Mouse (Mus musculus) spleen, adult 2 months (tissue): ENCODE measurements at regions not wholly inside any gene's neighbourhood (a gene's known extent, or its start where the extent isn't known, plus 50 kb on each side); places are given as distances from the start of the nearest gene placed in this dataset.

Source experiments
- DNase-seq, 2 experiments: peaks; one replicate each; pipeline versions ENCODE4 v3.0.0 to v3.0.0-alpha.2; 2012 to 2021; ENCODE audit warnings: low spot score in 2 of 2, low read depth in 1 of 2
- H3K27ac ChIP-seq: fragments of 200-500 bp; 2 replicates; pipeline ENCODE4 v1.5.1; 2012; ENCODE audit warnings: low read length, inconsistent platforms; ENCODE audit not compliant: insufficient read depth
- H3K27me3 ChIP-seq: fragments of 200-500 bp; 2 replicates; pipeline ENCODE4 v1.6.1; 2012; ENCODE audit warnings: mild to moderate bottlenecking, moderate library complexity, low read length, inconsistent platforms; ENCODE audit not compliant: control insufficient read depth, insufficient read depth
- H3K36me3 ChIP-seq: fragments of 200-500 bp; 2 replicates; pipeline ENCODE4 v1.6.1; 2012; ENCODE audit warnings: mild to moderate bottlenecking, low read length, inconsistent platforms; ENCODE audit not compliant: control insufficient read depth, insufficient read depth
- H3K4me1 ChIP-seq: fragments of 200-500 bp; 2 replicates; pipeline ENCODE4 v1.6.1; 2011; ENCODE audit warnings: inconsistent platforms; ENCODE audit not compliant: control insufficient read depth, insufficient read depth, insufficient read length
- H3K4me3 ChIP-seq: fragments of 200-500 bp; 2 replicates; pipeline ENCODE4 v1.5.1; 2011; ENCODE audit warnings: mild to moderate bottlenecking, inconsistent platforms; ENCODE audit not compliant: insufficient read depth, insufficient read length; ENCODE audit errors: extremely low read depth
- CTCF ChIP-seq: fragments of 200-500 bp; IDR thresholded peaks from 2 replicates; pipeline ENCODE4 v1.5.1; 2011; ENCODE audit warnings: mild to moderate bottlenecking, inconsistent platforms; ENCODE audit not compliant: insufficient read depth, insufficient read length, insufficient replicate concordance; ENCODE audit errors: extremely low read depth
- POLR2A ChIP-seq: fragments of 200-500 bp; IDR thresholded peaks from 2 replicates; pipeline ENCODE4 v1.6.1; 2011; ENCODE audit warnings: low read depth, low read length, inconsistent platforms
- WGBS: fragments of 180-500 bp; shearing (Covaris S2); methylation state at CpG from one replicate; pipeline ENCODE4 v1.1.7; 2018; 5-methylcytosine and 5-hydroxymethylcytosine counted together

DNA sequence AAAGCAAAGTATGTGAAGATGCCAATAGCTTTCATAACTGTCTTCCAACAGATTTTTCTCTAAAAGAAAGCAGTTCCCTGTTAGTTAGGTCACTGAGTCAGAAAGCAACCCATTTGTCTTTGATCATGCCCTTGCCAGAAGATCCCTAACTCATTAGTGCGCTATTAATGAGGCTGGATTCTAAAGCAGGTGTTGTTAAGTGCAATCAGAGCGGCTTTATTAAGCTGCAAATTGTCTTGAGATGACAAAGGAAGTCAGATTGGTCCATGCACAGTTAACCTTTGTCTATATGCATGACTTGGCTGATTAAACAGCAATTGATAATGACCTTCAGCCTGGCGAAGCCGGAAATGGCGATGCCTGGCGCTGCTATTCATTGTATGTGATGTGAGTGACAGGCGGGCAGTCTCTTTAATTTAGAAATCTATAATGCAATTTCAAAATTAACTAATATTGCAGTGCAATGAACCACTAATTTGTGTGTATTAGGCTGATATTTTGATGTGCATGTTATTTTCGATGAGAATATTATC is 183.4 kb downstream of the Rnd3 start:
- H3K36me3 ChIP-seq = no peaks in the 10 kb centered on the region
- no peak for DNase-seq
- H3K4me1 ChIP-seq = no peaks in the 10 kb centered on the region
- H3K27ac ChIP-seq = no peak overlapping the region
- WGBS = 95% methylated on average over 8 of the region's 8 CpGs
- TF ChIP-seq POLR2A (no peak), CTCF (no peak)
- H3K27me3 ChIP-seq = no peaks in the 10 kb centered on the region
- no peak overlapping the region for H3K4me3 ChIP-seq

DNA sequence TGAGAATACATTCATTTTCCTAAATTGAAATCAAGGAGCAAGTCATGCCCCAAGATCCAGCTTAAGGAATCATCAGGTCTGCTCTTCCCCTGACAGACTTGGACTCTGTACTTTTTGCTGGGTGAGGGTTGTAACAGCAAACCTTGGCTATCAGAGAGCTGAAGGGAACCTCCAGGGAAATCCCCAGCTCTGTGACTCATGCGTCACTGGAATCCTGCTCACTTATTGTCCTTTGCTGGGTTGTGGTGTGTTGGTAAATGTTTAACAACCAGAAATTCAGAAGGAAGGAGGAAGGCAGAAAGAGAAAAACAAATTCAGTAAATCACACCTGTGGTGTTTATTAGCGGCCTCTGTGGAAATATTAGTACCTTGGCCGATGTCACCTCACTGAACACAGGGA is 184.8 kb downstream of the Rnd3 start:
- Histone ChIP-seq H3K36me3 (no peaks in the 10 kb centered on the region), H3K27me3 (no peaks in the 10 kb centered on the region), H3K4me1 (no peaks in the 10 kb centered on the region), H3K4me3 (no peak overlapping the region), H3K27ac (no peak overlapping the region)
- TF ChIP-seq POLR2A (no peak), CTCF (no peak)
- DNase-seq = no peak
- WGBS = 88% methylated on average over 3 of the region's 3 CpGs

DNA sequence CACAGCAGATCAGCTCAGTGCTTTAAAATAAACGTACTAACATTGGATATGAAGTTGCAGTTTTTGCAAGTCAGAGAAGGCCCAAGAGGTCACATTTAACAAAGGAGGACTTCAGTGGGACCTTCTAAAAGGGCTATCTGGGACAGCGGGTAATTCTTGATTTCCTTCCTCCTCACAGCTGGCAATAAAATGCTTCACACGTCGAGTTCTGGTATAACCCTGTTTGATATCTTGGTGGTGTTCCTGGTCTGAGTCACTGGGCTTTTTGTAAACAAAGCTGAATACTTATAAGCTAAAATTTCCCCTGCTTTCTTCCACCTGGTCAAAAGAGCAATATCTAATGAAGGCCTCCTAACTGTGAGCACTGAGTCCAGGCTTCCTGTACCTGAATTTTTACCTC is 187.9 kb downstream of the Rnd3 start:
- no peaks in the 10 kb centered on the region for H3K27me3 ChIP-seq
- no peak overlapping the region for H3K27ac ChIP-seq
- TF ChIP-seq POLR2A (no peak), CTCF (no peak)
- H3K36me3 ChIP-seq = no peaks in the 10 kb centered on the region
- WGBS = 43% methylated on average over 4 of the region's 4 CpGs
- no peak overlapping the region for H3K4me3 ChIP-seq
- DNase-seq = no peak
- no peaks in the 10 kb centered on the region for H3K4me1 ChIP-seq

DNA sequence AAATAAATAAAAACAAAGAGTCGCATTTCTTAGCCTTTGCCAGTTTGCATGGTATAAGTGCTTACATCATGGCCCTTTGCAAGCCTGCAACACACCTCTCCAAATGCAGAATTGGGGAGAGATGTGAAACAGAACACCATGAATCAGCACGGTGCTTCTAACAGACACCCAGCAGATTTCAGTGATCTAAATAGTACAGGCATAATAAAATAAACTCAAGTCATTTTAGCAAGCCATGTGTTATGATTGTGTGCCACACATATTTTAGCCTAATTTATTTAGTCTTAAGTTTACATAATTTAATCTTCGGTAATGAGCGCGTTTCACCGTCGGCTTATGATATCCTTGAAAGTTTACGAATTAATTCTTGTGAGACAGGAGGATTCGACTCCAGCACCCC is 189.6 kb downstream of the Rnd3 start:
- Histone ChIP-seq H3K36me3 (no peaks in the 10 kb centered on the region), H3K4me1 (no peaks in the 10 kb centered on the region), H3K27me3 (no peaks in the 10 kb centered on the region), H3K27ac (no peak overlapping the region), H3K4me3 (no peak overlapping the region)
- WGBS = 94% methylated on average over 9 of the region's 9 CpGs
- no peak for DNase-seq
- TF ChIP-seq CTCF (no peak), POLR2A (no peak)

DNA sequence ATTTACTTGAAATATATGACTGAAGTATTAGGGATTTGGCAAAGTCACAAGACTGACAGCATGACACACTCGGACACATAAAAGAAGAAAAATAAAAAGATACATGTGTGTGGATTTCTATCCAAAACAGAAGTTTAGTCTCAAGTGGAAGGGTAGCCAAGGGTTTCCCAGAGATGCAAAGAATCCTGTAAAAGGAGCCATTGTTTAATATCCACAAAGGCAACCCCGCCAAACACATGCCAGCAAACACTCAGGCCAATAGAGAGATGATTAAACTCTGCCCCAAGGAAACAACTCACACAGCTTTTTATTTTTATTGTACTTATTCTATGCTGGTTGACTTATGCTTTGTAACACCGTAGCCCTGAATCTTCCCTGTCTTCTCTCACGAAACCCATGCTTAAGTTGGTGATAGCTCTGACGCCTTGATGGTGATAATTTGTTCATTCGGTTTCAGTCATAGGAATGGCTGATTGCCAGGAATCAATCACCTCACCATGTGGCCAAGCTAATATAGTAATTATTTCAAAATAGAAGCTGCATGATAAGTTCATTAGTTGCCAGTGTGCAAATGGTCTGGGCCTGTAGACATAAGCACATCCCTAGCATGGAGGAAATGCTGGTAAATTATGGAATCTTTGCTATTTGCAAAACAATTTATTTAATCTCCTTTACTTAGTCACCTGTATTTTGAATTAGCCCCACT is 194.4 kb downstream of the Rnd3 start:
- no peaks in the 10 kb centered on the region; the same call in 1 of the 2 replicates for H3K4me1 ChIP-seq
- DNase-seq = no peak
- H3K27ac ChIP-seq = no peak overlapping the region
- TF ChIP-seq CTCF = no peak
- TF ChIP-seq POLR2A = no peak
- WGBS = 90% methylated on average over 6 of the region's 6 CpGs
- no peaks in the 10 kb centered on the region for H3K27me3 ChIP-seq
- no peak overlapping the region for H3K4me3 ChIP-seq
- no peaks in the 10 kb centered on the region for H3K36me3 ChIP-seq

DNA sequence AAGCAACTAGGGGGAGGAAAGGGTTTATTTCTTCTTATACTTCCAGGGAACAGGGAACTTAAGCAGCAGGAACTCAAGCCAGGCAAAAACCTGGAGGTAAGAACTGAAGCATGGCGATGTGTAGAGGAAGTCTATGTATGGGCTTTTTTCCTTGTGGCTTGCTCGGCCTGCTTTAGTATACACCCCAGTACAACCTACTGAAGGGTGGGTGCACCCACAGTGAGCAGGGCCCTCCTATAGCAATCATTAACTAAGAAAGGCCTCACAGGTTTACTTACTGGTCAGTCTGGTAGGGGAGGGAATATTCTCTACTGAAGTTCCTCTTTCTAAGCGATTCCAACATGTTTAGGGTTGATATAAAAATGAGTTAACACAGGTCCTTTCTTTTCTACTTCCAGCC is 197.9 kb downstream of the Rnd3 start:
- Histone ChIP-seq H3K27me3 (no peaks in the 10 kb centered on the region), H3K4me1 (no peaks in the 10 kb centered on the region; the same call in 1 of the 2 replicates), H3K4me3 (no peak overlapping the region), H3K36me3 (no peaks in the 10 kb centered on the region), H3K27ac (no peak overlapping the region)
- DNase-seq = no peak
- TF ChIP-seq POLR2A (no peak), CTCF (no peak)
- 76% methylated on average over 3 of the region's 3 CpGs for WGBS

DNA sequence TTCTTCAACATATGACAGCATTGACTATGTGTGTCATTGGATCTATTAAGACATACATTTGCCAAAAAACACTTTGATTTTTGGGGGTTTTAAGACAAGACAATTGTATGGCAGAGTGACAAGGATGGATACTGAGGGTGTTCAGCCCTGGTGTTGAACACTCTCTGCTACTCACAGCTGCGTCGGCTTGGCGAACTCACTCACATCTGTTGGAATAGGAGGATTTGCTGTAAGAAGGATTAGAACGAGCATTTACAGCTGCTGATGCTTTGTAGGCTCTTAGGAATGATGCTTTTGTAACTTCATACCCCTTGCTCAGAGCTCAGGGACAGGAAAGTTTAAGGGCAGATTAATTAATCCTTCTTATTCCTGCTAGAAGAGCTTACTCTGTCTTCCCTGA is 199.2 kb downstream of the Rnd3 start:
- Histone ChIP-seq H3K27me3 (no peaks in the 10 kb centered on the region), H3K27ac (no peak overlapping the region), H3K36me3 (no peaks in the 10 kb centered on the region), H3K4me3 (no peak overlapping the region), H3K4me1 (no peaks in the 10 kb centered on the region; the same call in 1 of the 2 replicates)
- TF ChIP-seq POLR2A = no peak
- TF ChIP-seq CTCF = no peak
- 90% methylated on average over 4 of the region's 4 CpGs for WGBS
- no peak for DNase-seq
